Mouse (Mus musculus): ENCODE measurements around the gene Gm5965.
"Not testable (repeated sequence)": the region's sequence is repeated elsewhere in the genome, so short reads cannot be mapped to it uniquely, and the experiment has no call there.

Gene Gm5965

DNA sequence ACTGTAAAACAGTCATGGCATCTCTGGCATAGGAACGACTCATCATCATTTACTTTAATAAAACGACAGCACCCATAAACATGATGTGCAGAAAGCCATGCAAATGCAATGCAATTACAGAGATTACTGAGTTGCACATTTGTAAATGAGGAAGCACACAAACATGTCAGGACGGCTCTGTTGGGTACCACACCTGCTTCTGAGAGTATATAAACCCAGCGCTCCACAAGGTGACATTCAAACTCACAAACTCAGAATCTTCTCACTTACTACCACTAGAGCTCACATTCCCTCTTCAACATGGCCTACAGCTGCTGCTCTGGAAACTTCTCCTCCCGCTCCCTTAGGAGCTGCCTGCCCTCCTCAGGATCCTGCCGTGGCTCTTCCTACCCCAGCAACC lies at the start of gene Gm5965:
Gene Gm5965, plus strand, starts transcription at position 301 of the 400 bp plus-strand sequence.
- DNase-seq: no peak

DNA sequence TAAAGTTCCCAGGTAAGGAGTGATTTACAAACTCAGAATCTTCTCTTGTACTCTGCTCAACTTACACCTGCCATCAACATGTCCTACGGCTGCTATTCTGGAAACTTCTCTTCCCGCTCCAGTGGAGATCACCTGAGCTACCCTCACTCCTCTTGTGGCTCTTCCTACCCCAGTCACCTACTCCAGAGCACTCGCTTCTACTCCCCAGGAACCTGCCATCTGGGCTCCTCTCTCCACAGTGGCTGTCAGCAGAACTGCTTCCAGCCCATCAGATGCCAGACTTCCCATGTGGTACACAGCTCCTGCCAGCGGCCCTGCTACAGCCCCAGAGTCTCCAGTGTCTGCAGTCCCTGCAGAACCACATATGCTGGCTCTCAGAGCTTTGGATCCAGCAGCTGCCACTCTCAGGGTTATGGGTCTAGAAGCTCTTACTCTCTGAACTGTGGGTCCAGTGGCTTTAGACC lies 48.9 kb upstream of the Gm5965 start, which contains the start of gene Krtap13-1:
Gene Krtap13-1, plus strand, starts transcription at position 51 of the 464 bp plus-strand sequence.
- no peak for DNase-seq

DNA sequence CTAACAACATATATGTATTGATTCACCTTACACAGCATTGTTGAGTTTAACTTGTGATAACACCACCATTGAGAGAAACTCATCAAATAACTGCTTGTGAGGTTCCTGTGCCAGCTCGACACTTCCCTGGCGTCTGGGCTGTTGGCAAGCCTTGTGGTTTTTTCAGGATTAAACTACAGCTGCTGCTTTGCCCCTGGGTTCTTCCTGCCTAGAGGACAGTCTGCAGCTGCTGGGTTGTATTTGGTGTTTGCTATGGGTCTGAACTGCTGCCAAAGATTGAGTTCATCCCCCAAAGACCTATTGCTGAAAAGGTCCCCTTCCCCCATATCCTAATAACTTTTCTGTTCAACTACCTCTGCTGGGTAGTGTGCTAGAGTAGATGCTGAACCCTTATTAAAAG lies 42.3 kb upstream of the Gm5965 start:
- DNase-seq: no peak

DNA sequence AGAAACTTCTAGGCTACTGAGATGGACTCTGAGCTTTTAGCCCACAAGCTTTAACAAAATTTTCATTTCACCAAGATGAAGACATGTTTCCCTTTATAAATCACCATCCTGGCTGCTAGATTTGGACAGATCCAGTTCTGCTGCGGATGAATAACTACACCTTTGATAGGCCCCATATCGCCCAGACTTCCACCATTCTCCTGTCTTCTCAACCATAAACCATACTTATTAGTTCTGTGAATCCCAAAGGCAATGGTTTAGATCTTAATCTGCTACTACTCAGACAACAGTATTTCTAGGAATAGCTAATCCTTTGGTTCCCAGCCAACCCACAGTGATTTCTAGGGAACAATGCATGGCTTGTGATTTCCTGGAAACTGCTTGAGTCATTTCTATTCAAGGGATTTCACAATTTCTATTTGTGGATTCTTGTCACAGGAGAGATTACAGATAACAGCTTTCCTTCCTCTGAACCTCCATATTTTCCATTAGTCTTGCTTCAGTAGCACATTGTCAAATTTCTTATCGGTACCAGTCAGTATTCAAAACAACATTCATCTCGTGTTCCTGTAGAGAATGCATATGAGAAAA lies 32.9 kb upstream of the Gm5965 start:
- no peak for DNase-seq

DNA sequence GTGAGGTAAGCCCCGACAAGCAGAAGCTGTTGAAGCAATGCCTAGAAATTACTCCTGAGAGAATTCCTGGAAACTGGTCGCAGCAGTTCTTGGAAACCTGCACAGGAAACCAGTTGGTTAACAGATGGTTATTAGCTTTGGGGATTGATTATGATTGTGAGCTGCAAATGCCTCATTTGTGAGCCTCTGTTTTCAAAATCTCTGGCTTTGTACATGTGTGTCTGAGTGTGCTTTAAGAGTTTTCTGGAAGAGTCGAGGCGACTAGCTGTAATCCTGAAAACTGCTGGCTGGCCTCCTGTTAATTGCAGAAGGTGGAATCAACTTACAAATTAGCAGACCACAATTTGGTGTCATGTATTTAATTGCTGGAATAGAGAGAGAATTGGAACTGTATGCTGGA lies 29.8 kb upstream of the Gm5965 start:
- DNase-seq: no peak

DNA sequence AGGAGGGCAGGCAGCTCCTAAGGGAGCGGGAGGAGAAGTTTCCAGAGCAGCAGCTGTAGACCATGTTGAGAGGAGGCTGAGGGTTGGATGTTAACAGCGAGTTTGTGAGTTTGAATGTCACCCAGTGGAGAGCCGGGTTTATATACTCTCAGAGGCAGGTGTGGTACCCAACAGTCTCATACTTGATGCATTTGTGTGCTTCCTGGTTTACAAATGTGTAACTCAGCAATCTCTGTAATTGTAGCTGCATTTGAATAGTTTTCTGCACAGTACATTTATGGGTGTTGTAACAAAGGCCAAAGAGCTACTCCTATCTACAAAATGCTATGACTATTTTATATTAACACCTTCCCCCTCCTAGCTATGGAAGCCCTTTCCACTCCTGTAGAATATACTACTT lies 26.2 kb upstream of the Gm5965 start, which contains the start of gene Krtap13:
Gene Krtap13, minus strand, starts transcription at position 101 of the 400 bp plus-strand sequence.
- not testable (repeated sequence) for DNase-seq

DNA sequence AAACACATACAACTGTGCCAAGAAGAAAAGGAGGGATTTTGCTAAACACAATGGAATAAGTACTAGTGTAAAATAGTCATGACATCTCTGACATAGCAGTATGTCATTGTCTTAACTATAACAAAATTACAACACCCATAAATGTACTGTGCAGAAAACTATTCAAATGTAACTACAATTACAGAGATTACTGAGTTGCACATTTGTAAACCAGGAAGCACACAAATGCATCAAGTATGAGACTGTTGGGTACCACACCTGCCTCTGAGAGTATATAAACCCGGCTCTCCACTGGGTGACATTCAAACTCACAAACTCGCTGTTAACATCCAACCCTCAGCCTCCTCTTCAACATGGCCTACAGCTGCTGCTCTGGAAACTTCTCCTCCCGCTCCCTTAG lies 19.1 kb upstream of the Gm5965 start, which contains the start of gene 2310034C09Rik:
Gene 2310034C09Rik, plus strand, starts transcription at position 301 of the 400 bp plus-strand sequence.
- not testable (repeated sequence) for DNase-seq

DNA sequence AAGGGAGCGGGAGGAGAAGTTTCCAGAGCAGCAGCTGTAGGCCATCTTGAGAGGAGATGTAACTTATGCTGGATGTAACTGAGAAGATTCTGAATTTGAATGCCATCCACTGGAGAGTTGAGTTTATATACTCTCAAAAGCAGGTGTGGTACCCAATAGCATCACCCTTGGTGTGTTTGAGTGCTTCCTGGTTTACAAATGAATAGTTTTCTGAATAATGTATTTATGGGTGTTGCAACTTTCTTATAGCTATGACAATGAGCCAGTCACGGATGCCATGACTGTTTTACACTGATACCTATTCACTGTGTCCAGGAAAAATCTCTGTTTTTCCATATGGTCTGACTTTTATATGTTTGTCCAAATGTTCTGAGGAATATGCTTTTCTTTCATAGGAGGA lies 3.6 kb upstream of the Gm5965 start, which contains the start of gene 2310057N15Rik:
Gene 2310057N15Rik, minus strand, starts transcription at position 101 of the 400 bp plus-strand sequence.
- no peak for DNase-seq

DNA sequence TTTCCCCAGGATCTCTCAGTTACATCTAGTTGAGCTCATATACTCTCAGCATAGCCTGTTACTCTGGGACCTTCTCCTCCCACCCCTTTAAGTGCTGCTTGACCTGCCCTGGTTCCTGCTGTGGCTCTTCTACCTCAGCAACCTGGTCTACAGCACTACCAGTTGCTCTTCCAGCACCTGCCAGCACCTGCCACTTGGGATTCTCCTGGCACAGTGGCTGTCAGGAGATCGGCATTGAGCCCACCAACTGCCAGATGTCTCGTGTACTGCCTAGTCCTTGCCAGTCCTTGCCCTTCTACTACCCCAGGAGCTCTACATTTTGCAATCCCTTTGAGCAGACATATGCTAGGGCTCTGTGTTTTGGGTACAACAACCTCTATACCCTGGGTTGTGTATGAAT lies 9.1 kb downstream of the Gm5965 start:
- no peak for DNase-seq

DNA sequence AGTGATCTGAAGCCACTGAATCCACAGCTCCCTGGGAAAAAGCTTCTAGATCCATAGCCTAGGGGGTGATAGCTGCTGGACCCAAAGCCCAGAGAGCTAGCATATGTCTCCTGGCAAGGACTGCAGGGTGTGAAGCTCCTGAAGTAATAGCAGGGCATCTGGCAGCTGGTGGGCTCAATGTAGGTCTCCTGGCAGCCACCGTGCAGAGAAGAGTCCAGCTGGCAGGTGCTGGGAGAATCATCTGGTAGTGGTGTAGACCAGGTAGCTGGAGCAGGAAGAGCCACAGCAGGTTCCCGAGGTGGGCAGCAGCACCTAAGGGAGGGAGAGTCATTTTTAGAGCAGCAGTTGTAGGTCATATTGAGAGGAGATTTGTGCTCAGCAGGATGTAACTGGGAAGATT lies 34.1 kb downstream of the Gm5965 start, which contains the start of gene Gm20741:
Gene Gm20741, minus strand, starts transcription at position 394 of the 400 bp plus-strand sequence.
- no peak for DNase-seq

DNA sequence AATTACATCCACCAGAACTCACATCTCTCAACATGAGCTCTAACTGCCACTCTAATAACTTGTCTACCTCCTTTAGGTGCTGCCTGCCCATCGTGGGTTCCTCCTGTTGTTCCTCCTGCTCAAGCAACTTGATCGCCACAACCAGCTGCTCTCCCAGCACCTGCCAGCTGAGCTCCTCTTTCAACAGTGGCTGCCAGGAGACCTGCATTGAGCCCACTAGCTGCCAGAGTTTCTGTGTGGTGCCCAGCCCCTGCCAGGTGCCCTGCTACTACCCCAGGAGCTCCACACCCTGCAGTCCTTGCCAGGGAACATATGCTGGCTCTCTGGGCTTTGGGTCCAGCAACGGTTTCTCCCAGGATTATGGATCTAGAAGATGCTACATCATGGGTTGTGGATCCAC lies 42.4 kb downstream of the Gm5965 start, which contains the start of gene Krtap15:
Gene Krtap15, plus strand, starts transcription at position 150 of the 400 bp plus-strand sequence.
- no peak for DNase-seq

DNA sequence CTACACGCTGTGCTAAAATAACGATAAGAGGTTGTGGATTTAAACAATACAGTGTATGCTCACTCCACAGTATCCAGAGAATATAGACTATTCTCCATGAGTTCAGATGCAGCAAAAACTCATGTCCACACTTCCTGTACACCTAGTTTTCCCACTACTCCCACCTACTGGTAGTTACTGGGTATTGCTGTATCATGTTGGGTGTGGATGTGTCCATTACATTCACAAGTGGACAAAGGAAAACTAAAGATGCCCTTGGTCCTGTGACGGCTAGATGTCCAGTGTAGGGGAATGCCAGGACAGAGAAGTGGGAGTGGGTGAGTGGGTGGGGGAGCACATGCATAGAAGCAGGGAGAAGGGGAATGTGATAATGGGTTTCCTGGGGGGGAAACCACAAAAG lies 46.0 kb downstream of the Gm5965 start:
- peak; percentile 52 for DNase-seq

DNA sequence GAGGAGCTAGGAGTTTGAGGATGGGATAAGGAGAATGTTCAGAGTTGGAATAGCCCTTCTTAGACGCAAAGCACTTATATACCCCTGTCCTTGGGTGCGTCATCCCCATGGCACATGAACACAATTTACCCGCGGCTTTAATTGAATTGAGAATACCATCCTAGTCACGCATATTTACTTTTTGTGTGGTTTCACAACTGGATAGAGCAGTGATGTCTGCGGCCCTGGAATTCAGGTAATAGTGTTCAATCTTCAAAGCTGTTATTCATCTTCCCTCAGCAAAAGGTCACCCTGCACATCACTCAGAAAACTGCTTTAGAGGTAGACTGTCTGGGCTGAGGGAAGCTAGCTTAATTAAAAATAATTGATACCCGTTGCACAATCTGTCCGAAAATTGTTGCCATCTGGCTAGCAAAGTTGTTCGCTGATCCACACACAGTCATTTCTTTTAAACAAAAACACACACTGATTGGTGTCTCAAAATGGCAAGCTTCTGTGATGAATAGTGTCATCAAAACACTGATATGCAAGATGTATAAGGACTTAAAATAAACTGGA lies 48.5 kb downstream of the Gm5965 start, which contains the start of gene Krtap14:
Gene Krtap14, minus strand, starts transcription at position 51 of the 558 bp plus-strand sequence.
- DNase-seq: peak; percentile 19

DNA sequence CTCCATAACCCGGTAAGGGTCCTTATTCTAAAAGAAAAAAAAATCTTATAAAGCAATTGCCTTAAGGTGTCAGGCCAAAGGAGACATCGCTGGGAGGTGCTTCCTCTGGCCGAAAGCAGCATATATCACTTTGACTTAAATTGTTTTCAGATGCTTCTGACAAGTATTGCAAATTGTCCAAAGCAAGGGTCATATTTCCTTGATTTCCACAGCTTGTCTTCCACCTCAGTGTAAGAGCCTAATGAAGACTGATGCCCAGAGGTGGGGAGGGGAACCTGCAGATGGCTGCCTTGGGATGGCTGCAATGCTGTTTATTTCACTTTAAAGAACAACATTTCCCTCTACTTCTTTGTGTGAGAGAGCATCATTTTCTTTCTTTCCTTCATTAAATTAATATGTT lies 49.3 kb downstream of the Gm5965 start:
- DNase-seq: peak; percentile 50

Measured in embryo, embryonic 11 days (tissue).